ENCODE assay signal across 8 mouse cellular contexts in the genomic region with DNA sequence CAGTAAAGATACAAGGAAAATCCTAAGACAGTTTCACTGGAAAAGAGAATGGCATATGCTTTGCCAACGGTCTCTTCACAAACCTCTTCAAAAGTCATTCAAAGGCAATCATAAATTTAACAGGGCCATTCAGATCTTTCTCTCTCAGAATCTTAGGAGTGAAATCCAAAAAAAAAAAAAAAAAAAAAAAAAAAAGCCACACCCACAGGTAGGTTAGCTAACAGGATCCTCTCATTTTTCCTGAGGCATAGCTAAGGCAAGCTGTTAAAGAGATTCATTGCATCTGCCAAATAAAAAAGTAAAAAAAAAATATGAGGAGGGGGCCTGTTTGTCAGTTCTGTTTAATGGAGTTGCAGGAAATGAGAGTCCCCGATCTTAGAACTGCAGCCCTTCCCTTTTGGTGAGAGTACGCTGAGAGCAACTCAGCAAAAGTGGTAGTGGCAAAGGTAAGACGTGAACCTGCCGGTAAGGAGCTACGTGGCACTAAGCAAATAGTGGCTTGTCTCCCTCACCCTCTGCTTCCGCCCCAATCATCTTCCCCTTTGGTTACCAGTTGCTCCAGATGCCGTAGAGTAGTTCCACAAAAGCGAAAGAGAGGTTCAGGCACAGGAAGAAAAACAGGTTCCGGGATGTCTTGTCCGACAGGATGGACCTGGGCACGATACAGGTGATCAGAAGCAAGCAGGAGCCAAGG. TPM values are rescaled to one million over a fixed set of nuclear protein-coding genes. Genes with fewer than 3 reads are reported as not detected.
DNase-seq lines count a peak whose midpoint lies in the region; ATAC-seq and TF ChIP-seq lines count a peak whose summit lies in the region.

No protein-coding gene starts in this region.

- H3K9me3 ChIP-seq in heart, embryonic 10.5 days: no peaks in the 10 kb centered on the region
- no peaks in the 10 kb centered on the region for H3K9me3 ChIP-seq in MEL (replicated peaks; ENCODE audit: insufficient read depth, low read length)
- H3K9me3 ChIP-seq in erythroblast, embryonic 14.5 days (ENCODE audit: control insufficient read depth, low read length): no peaks in the 10 kb centered on the region
- no peaks in the 10 kb centered on the region for H3K9me3 ChIP-seq in intestine, embryonic 15.5 days

- intact Hi-C loops in heart, postnatal 14 days (cut with DNase I): no loop called here

- H3K27ac ChIP-seq in heart, embryonic 10.5 days: peak overlapping the region; percentile 92
- H3K27ac ChIP-seq in MEL (ENCODE audit: control insufficient read depth, low read depth, low read length): peak overlapping the region; percentile 56
- peak overlapping the region; percentile 93 for H3K27ac ChIP-seq in intestine, embryonic 15.5 days

- no peak for DNase-seq in heart, embryonic 10.5 days (ENCODE audit: low spot score)
- DNase-seq in heart, postnatal 14 days: no peak
- peak; percentile 85 for DNase-seq in MEL (ENCODE audit: low read depth, low spot score)
- peak; percentile 24 for DNase-seq in lung, postnatal 10 days
- peak; percentile 35 for DNase-seq in retina, postnatal 1 day
- no peak for DNase-seq in cerebellum, adult 11-12 months

- peaks cover 14% of the 10 kb centered on the region for H3K36me3 ChIP-seq in heart, embryonic 10.5 days
- H3K36me3 ChIP-seq in MEL (ENCODE audit: control insufficient read depth in 1 of 2, insufficient read depth in 2 of 2, low read length in 2 of 2): peaks cover 7 to 12% of the 10 kb centered on the region in 2 experiments
- peaks cover 10% of the 10 kb centered on the region for H3K36me3 ChIP-seq in erythroblast, embryonic 14.5 days (ENCODE audit: control insufficient read depth)
- H3K36me3 ChIP-seq in intestine, embryonic 15.5 days: 0 out of 2 replicates have a peak, but pooled peaks cover 3% of the 10 kb centered on the region

- WGBS in heart, embryonic 10.5 days: 8% methylated on average over 12 of the region's 12 CpGs
- WGBS in intestine, embryonic 15.5 days: 5% methylated on average over 12 of the region's 12 CpGs

- TF ChIP-seq EP300 in MEL (IDR thresholded peaks at IDR 0.05; ENCODE audit: low read depth in 1 of 2, low read length in 2 of 2): no peak

- no peaks in the 10 kb centered on the region for H3K27me3 ChIP-seq in heart, embryonic 10.5 days (ENCODE audit: insufficient read depth, poor library complexity, severe bottlenecking)
- H3K27me3 ChIP-seq in MEL (ENCODE audit: control insufficient read depth in 1 of 2, insufficient read depth in 2 of 2, low read length in 2 of 2): no peaks in the 10 kb centered on the region
- H3K27me3 ChIP-seq in erythroblast, embryonic 14.5 days (ENCODE audit: control insufficient read depth): no peaks in the 10 kb centered on the region; the same call in 1 of the 2 replicates
- no peaks in the 10 kb centered on the region for H3K27me3 ChIP-seq in intestine, embryonic 15.5 days (replicated peaks)

- H3K4me1 ChIP-seq in heart, embryonic 10.5 days: peaks cover 11% of the 10 kb centered on the region; the same call in 1 of the 2 replicates
- H3K4me1 ChIP-seq in MEL (ENCODE audit: control insufficient read depth in 1 of 2, insufficient read depth in 2 of 2, low read length in 2 of 2): no peaks in the 10 kb centered on the region; a peak in 1 of 4 replicates
- H3K4me1 ChIP-seq in erythroblast, embryonic 14.5 days (ENCODE audit: control insufficient read depth): peaks cover 25% of the 10 kb centered on the region
- 0 out of 2 replicates have a peak, but pooled peaks cover 4% of the 10 kb centered on the region for H3K4me1 ChIP-seq in intestine, embryonic 15.5 days (replicated peaks)

- TF ChIP-seq RAD21 in MEL (IDR thresholded peaks at IDR 0.05; ENCODE audit: low read depth, low read length): no peak

- peak overlapping the region; percentile 84 for H3K4me2 ChIP-seq in intestine, embryonic 15.5 days (replicated peaks)

- peaks cover 15% of the 10 kb centered on the region for H3K79me2 ChIP-seq in MEL (ENCODE audit: control insufficient read depth, insufficient read depth, low read length, poor library complexity)

- no peak for TF ChIP-seq CTCF in MEL (IDR thresholded peaks at IDR 0.05 in 2 of 3, conservative IDR thresholded peaks at IDR 0.05 in 1 of 3; ENCODE audit: control insufficient read depth in 1 of 3, insufficient read depth in 1 of 3, low read depth in 2 of 3, low read length in 3 of 3, poor library complexity in 1 of 3, severe bottlenecking in 1 of 3)

- peak overlapping the region; percentile 79 for H3K9ac ChIP-seq in MEL (ENCODE audit: control insufficient read depth, low read depth, low read length, poor library complexity, severe bottlenecking)
- peak overlapping the region; percentile 79 for H3K9ac ChIP-seq in intestine, embryonic 15.5 days

- H3K4me3 ChIP-seq in heart, embryonic 10.5 days: peak overlapping the region; percentile 95
- H3K4me3 ChIP-seq in MEL (ENCODE audit: control insufficient read depth in 1 of 2, insufficient read depth in 1 of 2, low read depth in 2 of 2, low read length in 2 of 2): peak overlapping the region; percentile 67 to 94
- peak overlapping the region; percentile 95 for H3K4me3 ChIP-seq in erythroblast, embryonic 14.5 days (replicated peaks)
- H3K4me3 ChIP-seq in intestine, embryonic 15.5 days (replicated peaks): peak overlapping the region; percentile 77

- TF ChIP-seq POLR2A in MEL (IDR thresholded peaks at IDR 0.05; ENCODE audit: control insufficient read depth in 1 of 2, insufficient read depth in 1 of 2, low read depth in 1 of 2, low read length in 2 of 2, poor library complexity in 1 of 2): no peak

- ATAC-seq in intestine, embryonic 15.5 days: no peak; the same call in 1 of the 2 replicates

TF ChIP-seq in MEL, 35 proteins besides CTCF, POLR2A, EP300 and RAD21 (continues in another document):
- TF ChIP-seq HCFC1 (IDR thresholded peaks at IDR 0.05; ENCODE audit: low read depth, low read length) (0 out of 2 replicates have a peak, but pooled peaks have one; percentile 16), ZMIZ1 (IDR thresholded peaks at IDR 0.05; ENCODE audit: low read depth, low read length) (no peak), ETS1 (IDR thresholded peaks at IDR 0.05; ENCODE audit: low read depth, low read length) (no peak), MAZ (IDR thresholded peaks at IDR 0.05; ENCODE audit: low read depth, low read length) (no peak), MAFK (IDR thresholded peaks at IDR 0.05; ENCODE audit: borderline replicate concordance, low read depth, low read length) (no peak), JUND (IDR thresholded peaks at IDR 0.05; ENCODE audit: low read depth, low read length) (no peak), RCOR1 (IDR thresholded peaks at IDR 0.05; ENCODE audit: low read depth, low read length) (no peak), CHD1 (IDR thresholded peaks at IDR 0.05; ENCODE audit: low read depth, low read length) (no peak; the same call in 1 of the 2 replicates), TCF12 (IDR thresholded peaks at IDR 0.05; ENCODE audit: low read depth, low read length) (no peak), MEF2A (IDR thresholded peaks at IDR 0.05; ENCODE audit: extremely low read depth, insufficient replicate concordance, low read depth, low read length, poor library complexity, severe bottlenecking) (no peak), KAT2A (conservative IDR thresholded peaks at IDR 0.05; ENCODE audit: low read depth, low read length) (no peak), UBTF (IDR thresholded peaks at IDR 0.05; ENCODE audit: borderline replicate concordance, insufficient read depth, low read depth, low read length) (no peak), ZNF384 (IDR thresholded peaks at IDR 0.05; ENCODE audit: low read depth, low read length) (peak; percentile 79), ZC3H11A (IDR thresholded peaks at IDR 0.05; ENCODE audit: low read depth, low read length) (no peak), BHLHE40 (IDR thresholded peaks at IDR 0.05; ENCODE audit: borderline replicate concordance, low read depth, low read length) (no peak), TAL1 (IDR thresholded peaks at IDR 0.05; ENCODE audit: low read length) (no peak), MYB (IDR thresholded peaks at IDR 0.05; ENCODE audit: low read depth, low read length) (no peak), NELFE (IDR thresholded peaks at IDR 0.05; ENCODE audit: low read depth, low read length) (peak; percentile 36; the same call in 1 of the 2 replicates), MAX (IDR thresholded peaks at IDR 0.05; ENCODE audit: low read length) (no peak), ELF1 (IDR thresholded peaks at IDR 0.05; ENCODE audit: low read depth, low read length) (0 out of 2 replicates have a peak, but pooled peaks have one; percentile 6), SMC3 (IDR thresholded peaks at IDR 0.05; ENCODE audit: low read depth, low read length) (no peak), TBP (IDR thresholded peaks at IDR 0.05; ENCODE audit: low read depth, low read length) (no peak), POLR2AphosphoS2 (IDR thresholded peaks at IDR 0.05; ENCODE audit: low read length) (no peak), MYC (IDR thresholded peaks at IDR 0.05; ENCODE audit: low read depth, low read length) (no peak), USF2 (IDR thresholded peaks at IDR 0.05; ENCODE audit: borderline replicate concordance in 1 of 2, insufficient read depth in 1 of 2, low read depth in 1 of 2, low read length in 2 of 2) (no peak), ZKSCAN1 (IDR thresholded peaks at IDR 0.05; ENCODE audit: low read depth, low read length) (no peak), E2F4 (IDR thresholded peaks at IDR 0.05; ENCODE audit: borderline replicate concordance, low read depth, low read length) (no peak), NRF1 (IDR thresholded peaks at IDR 0.05; ENCODE audit: insufficient read depth, low read depth, low read length, poor library complexity, severe bottlenecking) (no peak)

RNA-seq across cellular contexts. Expression of a gene that starts 0.8 kb away (rescaled TPM):
- 20.0 and 27.6 TPM in 2 replicates for polyA plus RNA-seq in heart, embryonic 10.5 days (2016; fragmentation: Nextera tagmentation; extraction: Ambion mirVana)
- total RNA-seq in heart, postnatal 14 days (2021): 10 to 100 TPM; 20.8 to 21.2 TPM
- total RNA-seq in MEL (2012; rRNA removed): 8.1 and 8.8 TPM in 2 replicates
- 10 to 100 TPM in 1 of 2 experiments, not detected in 1; 19.1 TPM for polyA plus RNA-seq in MEL (2012; ENCODE audit: insufficient read depth in 1 of 2, insufficient read length in 2 of 2, low read depth in 1 of 2, low replicate concordance in 2 of 2, missing spikeins in 1 of 2)
- polyA plus RNA-seq in erythroblast, embryonic 14.5 days (2012): 0.02 and 0.05 TPM in 2 replicates
- polyA plus RNA-seq in intestine, embryonic 15.5 days (2015; fragmentation: Nextera tagmentation; extraction: Ambion mirVana): 35.6 and 38.3 TPM in 2 replicates

RNA-seq across cellular contexts. Expression of a gene that starts 0.8 kb away (rescaled TPM):
- 19.6 and 21.8 TPM in 2 replicates for polyA plus RNA-seq in heart, embryonic 10.5 days (2016; fragmentation: Nextera tagmentation; extraction: Ambion mirVana)
- 10 to 100 TPM; 15.1 to 15.2 TPM for total RNA-seq in heart, postnatal 14 days (2021)
- total RNA-seq in MEL (2012; rRNA removed): 6.6 TPM in 2 replicates
- polyA plus RNA-seq in MEL (2012; ENCODE audit: insufficient read depth in 1 of 2, insufficient read length in 2 of 2, low read depth in 1 of 2, low replicate concordance in 2 of 2, missing spikeins in 1 of 2): 10 to 100 TPM in 1 of 2 experiments, not detected in 1; 10.5 TPM
- not detected in 2 replicates for polyA plus RNA-seq in erythroblast, embryonic 14.5 days (2012)
- 15.9 and 17.6 TPM in 2 replicates for polyA plus RNA-seq in intestine, embryonic 15.5 days (2015; fragmentation: Nextera tagmentation; extraction: Ambion mirVana)

Comparison
In these comparisons a context has a peak if more than half of its experiments do, and no peak if none do; other contexts are left out.
1. DNase-seq: peak in MEL (single experiment), lung, postnatal 10 days (single experiment) and retina, postnatal 1 day (single experiment); none in heart, embryonic 10.5 days (single experiment), heart, postnatal 14 days (0 of 2) and cerebellum, adult 11-12 months (single experiment).
2. RNA of a gene that starts 0.8 kb away (polyA plus RNA-seq): 10.5 TPM in MEL, 19.6 to 21.8 TPM in heart, embryonic 10.5 days and 15.9 to 17.6 TPM in intestine, embryonic 15.5 days; not detected in erythroblast, embryonic 14.5 days; every median in the first group is over 10 times any median in the second.
3. Peak in every context shown above with its lines, with median percentiles within 50 percentile points of each other: H3K27ac ChIP-seq and H3K4me3 ChIP-seq.